ENCODE assay signal across 9 mouse cellular contexts in the genomic region with DNA sequence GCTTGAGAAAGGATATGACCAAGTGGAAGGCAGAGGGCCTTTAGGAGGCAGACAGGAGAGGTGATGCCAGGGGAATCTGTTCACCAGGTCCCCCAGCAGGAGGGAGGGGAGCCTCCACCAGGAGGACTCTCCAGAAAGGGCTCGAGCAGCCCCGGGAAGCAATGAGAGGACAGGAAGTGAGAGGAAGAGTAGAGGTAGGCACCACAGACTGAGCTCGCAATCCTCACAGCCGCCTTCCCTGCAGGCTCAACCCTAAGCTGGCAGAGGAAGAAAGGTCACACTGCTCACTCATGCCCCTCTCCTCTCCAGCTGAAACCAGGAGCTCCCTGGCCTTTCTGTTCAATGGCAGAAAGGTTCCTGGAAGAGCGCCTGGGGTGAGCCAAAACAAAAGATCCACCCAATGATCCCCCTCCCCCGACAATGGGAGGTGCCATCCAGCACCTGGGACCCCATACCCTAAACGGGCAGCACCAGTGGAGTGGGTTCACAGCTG. TPM values are rescaled to one million over a fixed set of nuclear protein-coding genes. Genes with fewer than 3 reads are reported as not detected.
DNase-seq lines count a peak whose midpoint lies in the region; ATAC-seq and TF ChIP-seq lines count a peak whose summit lies in the region.
"Had no signal": no experiment of that assay in that cellular context is flagged by ENCODE, and none has a peak within 500 bp of the region (broad histone marks: within the 10 kb centered on the region; RNA-seq: fewer than 3 reads in every experiment).

No protein-coding gene starts in this region.

- peak overlapping the region; percentile 94 for H3K27ac ChIP-seq in lung, embryonic 14.5 days (ENCODE audit: low read depth)
- H3K27ac ChIP-seq in hindbrain, embryonic 15.5 days (replicated peaks) = peak overlapping the region; percentile 83
- H3K27ac ChIP-seq in small intestine, adult 2 months (ENCODE audit: insufficient read depth, low read depth, low read length) = peak overlapping the region; percentile 17

- no peak for TF ChIP-seq CTCF in lung, embryonic 14.5 days (IDR thresholded peaks at IDR 0.05; ENCODE audit: low read depth)
- no peak for TF ChIP-seq CTCF in small intestine, adult 2 months (IDR thresholded peaks at IDR 0.05; ENCODE audit: extremely low read depth, insufficient read length, insufficient replicate concordance, low read depth, low read length)

- peak overlapping the region; percentile 22; the same call in 1 of the 2 replicates for H3K4me3 ChIP-seq in lung, embryonic 14.5 days (ENCODE audit: low read depth, low read length)
- no peak overlapping the region for H3K4me3 ChIP-seq in hindbrain, embryonic 15.5 days
- H3K4me3 ChIP-seq in small intestine, adult 2 months (ENCODE audit: low read depth, low read length) = no peak overlapping the region

- TF ChIP-seq POLR2A in small intestine, adult 2 months (IDR thresholded peaks at IDR 0.05; ENCODE audit: low read depth, low read length) = no peak

- ATAC-seq in lung, embryonic 14.5 days (ENCODE audit: insufficient read depth) = no peak
- no peak for ATAC-seq in hindbrain, embryonic 15.5 days (ENCODE audit: low FRiP score, low read depth)
- ATAC-seq: activated CD4-positive, CD25-positive, alpha-beta regulatory T cell, adult 4 months had no signal

- 0 out of 2 replicates have a peak overlapping the region, but pooled peaks have one; percentile 6 for H3K9ac ChIP-seq in lung, embryonic 14.5 days
- H3K9ac ChIP-seq in hindbrain, embryonic 15.5 days = peak overlapping the region; percentile 15

- H3K4me2 ChIP-seq in lung, embryonic 14.5 days = peak overlapping the region; percentile 64
- H3K4me2 ChIP-seq in hindbrain, embryonic 15.5 days = peak overlapping the region; percentile 48

- no peaks in the 10 kb centered on the region for H3K9me3 ChIP-seq in lung, embryonic 14.5 days (ENCODE audit: low read depth, low read length)
- H3K9me3 ChIP-seq in hindbrain, embryonic 15.5 days = no peaks in the 10 kb centered on the region

- peaks cover 53% of the 10 kb centered on the region for H3K4me1 ChIP-seq in lung, embryonic 14.5 days (ENCODE audit: insufficient read depth)
- H3K4me1 ChIP-seq in hindbrain, embryonic 15.5 days (replicated peaks) = peaks cover 63% of the 10 kb centered on the region
- H3K4me1 ChIP-seq in small intestine, adult 2 months (ENCODE audit: control insufficient read depth, insufficient read depth, insufficient read length, low read length) = peaks cover 18% of the 10 kb centered on the region

- WGBS in lung, embryonic 14.5 days = 21% methylated on average over 7 of the region's 7 CpGs
- whole genome bisulfite sequencing in hindbrain, embryonic 15.5 days = 6% methylated on average over 7 of the region's 7 CpGs
- 55% methylated on average over 7 of the region's 7 CpGs for WGBS in small intestine, adult 2 months

- peaks cover 66% of the 10 kb centered on the region for H3K27me3 ChIP-seq in lung, embryonic 14.5 days (ENCODE audit: insufficient read depth, low read length)
- H3K27me3 ChIP-seq in hindbrain, embryonic 15.5 days = peaks cover 56% of the 10 kb centered on the region
- H3K27me3 ChIP-seq in small intestine, adult 2 months (ENCODE audit: control insufficient read depth, insufficient read depth, low read length) = no peaks in the 10 kb centered on the region

- H3K36me3 ChIP-seq in lung, embryonic 14.5 days (ENCODE audit: insufficient read depth) = peaks cover 10% of the 10 kb centered on the region; the same call in 1 of the 2 replicates
- H3K36me3 ChIP-seq in hindbrain, embryonic 15.5 days = no peaks in the 10 kb centered on the region
- H3K36me3 ChIP-seq in small intestine, adult 2 months (ENCODE audit: control insufficient read depth, insufficient read depth, low read length) = no peaks in the 10 kb centered on the region

- peak; percentile 68 for DNase-seq in cerebellum, adult 11-12 months
- no peak for DNase-seq in cerebellum, postnatal 4 days (ENCODE audit: low spot score in 2 of 2)
- no peak for DNase-seq in lung, embryonic 14.5 days
- no peak for DNase-seq in lung, postnatal 36 days
- DNase-seq in adrenal gland, postnatal 25 days = no peak
- DNase-seq in lung, postnatal 25 days (ENCODE audit: low spot score) = no peak

RNA-seq across cellular contexts. Expression of a gene that starts 24.5 kb away (rescaled TPM):
- polyA plus RNA-seq in lung, embryonic 14.5 days (2014; fragmentation: Nextera tagmentation; extraction: Ambion mirVana) = 42.3 and 44.1 TPM in 2 replicates
- 71.2 and 87.6 TPM in 2 replicates for polyA plus RNA-seq in hindbrain, embryonic 15.5 days (2015; fragmentation: Nextera tagmentation; extraction: Ambion mirVana)
- 22.3 and 26.1 TPM in 2 replicates for polyA plus RNA-seq in small intestine, adult 2 months (2012; rRNA removed)
- 87.7 and 111 TPM in 2 replicates for total RNA-seq in adrenal gland, postnatal 25 days (2021)

RNA-seq across cellular contexts. Expression of a gene that starts 47.0 kb away (rescaled TPM):
- polyA plus RNA-seq in lung, embryonic 14.5 days (2014; fragmentation: Nextera tagmentation; extraction: Ambion mirVana) = 4.5 and 4.6 TPM in 2 replicates
- 14.0 and 15.1 TPM in 2 replicates for polyA plus RNA-seq in hindbrain, embryonic 15.5 days (2015; fragmentation: Nextera tagmentation; extraction: Ambion mirVana)
- polyA plus RNA-seq in small intestine, adult 2 months (2012; rRNA removed) = 0.98 and 2.1 TPM in 2 replicates
- total RNA-seq in adrenal gland, postnatal 25 days (2021) = 11.2 and 11.6 TPM in 2 replicates

RNA-seq across cellular contexts. Expression of a gene that starts 52.9 kb away (rescaled TPM):
- polyA plus RNA-seq in lung, embryonic 14.5 days (2014; fragmentation: Nextera tagmentation; extraction: Ambion mirVana) = 2.7 and 2.8 TPM in 2 replicates
- polyA plus RNA-seq in hindbrain, embryonic 15.5 days (2015; fragmentation: Nextera tagmentation; extraction: Ambion mirVana) = 1.2 and 1.7 TPM in 2 replicates
- 0.30 TPM in 2 replicates for polyA plus RNA-seq in small intestine, adult 2 months (2012; rRNA removed)
- total RNA-seq in adrenal gland, postnatal 25 days (2021) = not detected in 2 replicates

RNA-seq across cellular contexts. Expression of a gene that starts 55.7 kb away (rescaled TPM):
- polyA plus RNA-seq in lung, embryonic 14.5 days (2014; fragmentation: Nextera tagmentation; extraction: Ambion mirVana) = 44.2 and 45.0 TPM in 2 replicates
- polyA plus RNA-seq in hindbrain, embryonic 15.5 days (2015; fragmentation: Nextera tagmentation; extraction: Ambion mirVana) = 39.7 and 40.6 TPM in 2 replicates
- 50.5 and 64.1 TPM in 2 replicates for polyA plus RNA-seq in small intestine, adult 2 months (2012; rRNA removed)
- 55.1 and 59.9 TPM in 2 replicates for total RNA-seq in adrenal gland, postnatal 25 days (2021)

Comparison
In these comparisons a context has a peak if more than half of its experiments do, and no peak if none do; other contexts are left out.
1. H3K27ac ChIP-seq: peak in every context shown above with its lines; median percentile 94 in lung, embryonic 14.5 days; 83 in hindbrain, embryonic 15.5 days; 17 in small intestine, adult 2 months.